Mouse (Mus musculus) neutrophil, adult 5-6 weeks (primary cell): ENCODE measurements around the gene Actn4. TPM values are rescaled to one million over a fixed set of nuclear protein-coding genes. Genes with fewer than 3 reads are reported as not detected.

Experiments used
- ATAC-seq: fragments of 151-379, 151-347 bp; 2 replicates; pipeline ENCODE4 v1.8.0; 2017; ENCODE audit warnings: mild to moderate bottlenecking, moderate TSS enrichment; ENCODE audit not compliant: insufficient number of reproducible peaks, poor library complexity, low FRiP score, severe bottlenecking; ENCODE audit errors: extremely low read depth
- total RNA-seq: library from RNA; stranded (forward); fragments of 200-1000 nt; gene quantifications from 2 replicates; pipeline ENCODE4 v1.2.3, GENCODE M21; 2017

The Actn4 gene
- total RNA-seq, 1 experiment from 2014 or later = 36.4 TPM

DNA sequence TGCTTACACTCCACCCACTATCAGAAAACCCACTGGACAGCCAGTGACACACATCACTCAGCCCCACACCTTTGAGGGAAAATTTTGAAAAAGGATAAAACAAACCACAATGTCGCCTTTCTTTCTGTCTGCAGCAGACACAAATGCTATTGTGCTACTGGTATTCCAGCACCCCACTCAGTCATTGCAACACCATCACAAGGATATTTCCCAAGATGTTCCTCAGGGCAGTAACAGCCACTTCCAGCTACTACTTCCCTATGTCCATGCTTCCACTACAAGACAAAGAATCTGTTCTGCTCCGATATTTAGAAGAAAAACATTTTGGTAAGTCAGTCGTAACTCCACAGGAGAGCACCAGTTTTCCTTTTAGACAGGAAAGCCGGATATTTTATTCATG, 7.4 kb downstream of the Actn4 start:
- ATAC-seq = no peak

DNA sequence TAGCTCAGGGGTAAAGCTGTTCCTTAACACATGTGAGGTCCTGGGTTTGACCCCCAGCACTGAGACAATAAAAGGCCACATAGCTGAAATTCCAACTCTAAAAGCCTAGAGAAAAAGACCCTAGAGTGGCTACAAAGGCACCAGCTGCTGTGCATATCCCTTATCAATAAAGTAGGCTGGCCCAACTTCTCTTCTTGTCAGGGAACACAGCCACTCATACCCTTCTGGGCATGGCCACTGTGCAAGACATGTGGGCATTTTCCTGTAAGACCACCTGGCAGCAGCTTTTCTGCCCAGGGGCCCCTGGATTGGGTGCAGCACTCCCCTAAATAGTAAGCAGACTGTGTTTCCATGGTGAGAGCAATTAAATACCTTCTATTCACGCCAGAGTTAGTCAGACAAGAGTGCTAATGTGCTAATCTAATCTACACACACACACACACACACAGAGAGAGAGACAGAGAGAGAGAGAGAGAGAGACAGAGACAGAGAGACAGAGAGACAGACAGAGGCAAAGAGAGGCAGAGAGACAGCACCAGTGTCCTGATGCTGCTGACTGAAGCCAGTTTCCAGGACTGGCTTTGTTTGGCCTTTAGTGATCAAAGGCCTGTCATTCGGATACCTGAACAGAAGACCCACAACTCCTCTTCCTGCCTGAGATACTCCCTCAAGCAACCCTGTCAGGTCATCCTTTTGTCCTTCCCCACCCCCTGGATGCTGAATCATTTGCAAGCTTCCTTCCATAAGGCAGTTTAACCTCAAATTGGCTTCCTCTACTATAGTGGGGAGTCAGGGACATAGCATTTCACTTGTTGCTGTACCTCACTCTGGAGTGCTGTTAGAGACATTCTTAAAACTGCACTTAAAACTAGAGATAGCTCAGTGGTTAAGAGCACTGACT, 8.4 kb downstream of the Actn4 start:
- ATAC-seq = no peak

DNA sequence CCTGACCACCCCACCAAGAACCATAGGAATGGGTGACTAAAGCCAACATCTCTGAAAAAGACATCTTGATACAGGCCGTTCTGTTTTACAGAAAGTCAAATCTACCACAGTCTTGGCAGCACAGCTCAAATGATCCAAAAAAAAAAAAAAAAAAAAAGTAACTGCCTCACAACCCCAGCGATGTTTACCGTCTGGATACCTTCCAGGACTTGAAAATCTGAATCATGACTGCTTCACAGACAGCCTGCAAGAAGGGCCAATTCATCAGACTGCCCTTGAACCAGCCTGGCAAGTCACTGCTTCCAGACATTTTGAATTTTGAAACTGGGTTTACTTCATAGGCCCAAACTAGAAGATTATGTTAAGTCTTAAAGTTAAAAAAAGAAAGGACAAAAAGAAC, 9.4 kb downstream of the Actn4 start:
- no peak for ATAC-seq

DNA sequence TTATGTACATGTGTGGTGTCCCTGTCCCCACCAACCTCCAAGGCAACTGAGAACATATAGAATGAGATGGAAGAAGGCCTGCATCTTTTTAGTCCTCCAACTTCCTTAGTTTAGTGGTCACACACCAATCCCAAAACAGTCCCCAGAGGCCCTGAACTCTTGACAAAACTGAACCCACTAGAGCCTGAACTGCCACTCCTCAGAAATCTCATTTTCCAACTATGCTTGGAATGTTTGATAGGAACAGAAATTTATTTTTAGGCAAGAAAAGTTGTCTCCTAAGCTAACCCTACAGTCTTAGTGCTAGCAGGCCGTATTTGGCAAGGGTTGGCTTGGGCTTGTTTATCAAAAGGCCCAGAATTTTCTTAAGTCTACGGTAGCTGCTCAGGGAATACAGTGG, 10.4 kb downstream of the Actn4 start:
- ATAC-seq = no peak

DNA sequence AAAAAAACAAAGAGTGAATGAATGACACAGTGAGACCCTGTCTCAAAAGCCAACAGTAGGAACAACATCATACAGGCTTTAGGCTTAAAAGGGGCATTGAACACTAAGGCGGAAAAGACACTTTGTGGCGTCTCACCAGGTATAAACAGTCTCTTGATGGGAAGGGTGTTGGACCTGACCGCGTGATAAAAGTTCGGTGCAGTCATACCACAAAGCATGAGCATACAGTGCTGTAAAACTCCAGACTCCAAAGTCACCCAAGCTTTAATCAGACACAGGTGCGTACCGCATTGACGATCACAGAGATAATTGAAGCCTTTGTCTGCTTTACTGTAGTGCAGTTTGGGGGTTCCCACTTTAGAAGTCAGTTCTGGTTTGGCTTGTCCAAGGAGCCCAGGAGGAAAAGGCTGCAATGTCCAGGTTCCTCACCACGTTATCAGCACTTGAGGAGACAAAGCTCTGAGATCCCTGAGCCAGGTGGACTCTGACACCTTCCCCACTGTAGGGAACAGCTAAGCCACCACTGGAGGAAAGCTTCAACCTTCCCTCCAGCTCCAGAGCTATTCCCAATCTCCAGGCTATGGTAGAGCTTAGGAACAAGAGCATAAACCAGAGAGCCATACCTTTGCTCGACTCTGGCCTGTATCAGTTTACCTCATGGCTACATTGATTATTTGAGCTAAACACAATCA, 11.6 kb downstream of the Actn4 start:
- no peak for ATAC-seq

DNA sequence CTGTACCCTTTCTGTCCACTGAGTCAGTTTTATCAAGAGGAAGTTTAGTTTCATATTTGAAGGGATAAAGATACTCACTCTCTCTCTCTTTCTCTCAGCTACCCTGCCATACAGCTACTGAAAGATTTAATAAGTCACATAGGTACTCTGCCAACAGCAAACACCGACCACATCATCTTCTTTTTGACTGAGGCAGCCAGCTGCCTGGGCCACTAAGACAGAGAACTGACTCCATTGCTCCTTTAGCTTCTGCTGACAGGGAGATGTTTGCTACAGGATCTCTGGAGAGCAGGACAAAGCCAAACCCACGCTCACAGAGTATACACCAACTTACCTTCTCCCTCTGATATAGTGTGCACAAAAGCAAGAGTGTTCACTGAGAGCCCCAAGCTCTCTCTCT, 12.8 kb downstream of the Actn4 start:
- ATAC-seq = no peak

DNA sequence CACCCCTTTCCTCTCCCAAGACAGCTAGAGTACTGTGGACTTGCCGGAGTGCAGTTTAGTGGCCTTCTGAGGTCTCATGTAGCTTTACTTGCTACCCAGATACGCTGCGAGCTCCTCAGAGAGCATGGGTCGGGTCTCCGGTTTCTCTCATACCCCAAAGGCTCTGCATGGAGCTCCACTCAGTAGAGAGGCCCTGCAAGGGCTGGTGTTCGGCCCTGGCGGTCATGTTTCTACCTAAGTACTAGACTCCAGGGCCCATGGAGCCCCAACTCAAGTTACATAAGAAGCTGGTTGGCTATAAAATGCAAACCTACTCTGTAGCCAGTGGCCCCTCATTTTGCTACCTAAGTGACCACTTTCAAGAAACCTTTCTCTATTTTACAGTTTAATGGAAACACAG, 13.4 kb downstream of the Actn4 start:
- no peak for ATAC-seq

DNA sequence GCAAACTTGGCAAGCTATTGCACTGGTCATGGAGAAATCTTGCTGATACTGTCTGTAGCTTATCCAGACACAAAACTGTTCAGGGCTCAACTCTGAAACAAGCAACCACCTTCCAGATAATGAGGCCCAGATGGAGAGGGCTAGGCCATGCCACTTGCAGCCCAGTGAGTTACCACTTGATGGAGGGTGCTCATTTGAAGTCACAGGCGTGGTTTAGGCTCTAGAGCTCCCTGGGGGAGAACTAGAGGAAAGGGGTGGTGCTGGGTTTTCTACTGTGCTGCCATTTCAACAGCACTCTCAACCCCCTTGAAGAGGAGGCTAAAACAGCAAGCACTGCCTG, 15.9 kb downstream of the Actn4 start:
- no peak for ATAC-seq

DNA sequence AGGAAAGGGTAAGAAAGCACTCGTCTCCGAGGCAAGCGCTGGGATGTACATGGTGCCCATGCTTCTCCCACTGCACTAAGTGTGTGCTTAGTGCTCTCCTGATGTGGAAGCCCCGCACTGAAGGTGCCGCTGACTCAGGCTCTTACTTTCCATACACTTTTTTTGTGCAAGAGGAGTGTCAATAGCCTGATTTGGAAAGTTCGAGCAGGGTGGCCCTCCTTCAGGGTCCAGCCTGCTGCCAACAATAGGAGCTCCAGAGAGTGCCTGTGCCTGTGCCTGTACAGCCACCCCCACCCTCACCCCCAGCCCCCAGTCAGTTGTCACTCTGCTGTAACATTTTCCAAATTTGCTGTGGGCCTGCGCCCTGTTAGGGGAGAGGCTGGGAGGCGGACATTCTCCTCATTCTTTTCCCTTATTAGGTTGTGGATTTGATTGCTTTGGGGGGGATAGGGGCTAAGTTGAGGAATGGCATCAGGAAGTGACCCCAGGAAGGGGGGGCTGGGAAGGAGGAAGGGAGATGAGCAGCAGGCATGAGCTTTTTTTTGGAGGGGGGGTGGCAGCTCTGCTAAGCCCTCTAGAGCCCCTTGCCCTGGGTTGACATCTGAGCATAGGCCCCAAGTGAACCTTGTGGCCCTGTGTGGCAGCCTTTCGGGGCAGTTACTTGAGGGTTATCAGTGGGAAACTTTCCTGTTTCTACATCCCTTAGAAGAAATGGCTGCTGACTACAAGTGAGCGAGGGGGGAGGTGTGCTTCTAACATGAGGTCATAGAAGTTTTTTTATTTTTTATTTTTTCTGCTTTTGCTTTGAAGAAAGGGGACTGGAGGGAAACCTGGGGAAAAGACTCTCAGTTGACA, 16.5 kb downstream of the Actn4 start:
- no peak for ATAC-seq

DNA sequence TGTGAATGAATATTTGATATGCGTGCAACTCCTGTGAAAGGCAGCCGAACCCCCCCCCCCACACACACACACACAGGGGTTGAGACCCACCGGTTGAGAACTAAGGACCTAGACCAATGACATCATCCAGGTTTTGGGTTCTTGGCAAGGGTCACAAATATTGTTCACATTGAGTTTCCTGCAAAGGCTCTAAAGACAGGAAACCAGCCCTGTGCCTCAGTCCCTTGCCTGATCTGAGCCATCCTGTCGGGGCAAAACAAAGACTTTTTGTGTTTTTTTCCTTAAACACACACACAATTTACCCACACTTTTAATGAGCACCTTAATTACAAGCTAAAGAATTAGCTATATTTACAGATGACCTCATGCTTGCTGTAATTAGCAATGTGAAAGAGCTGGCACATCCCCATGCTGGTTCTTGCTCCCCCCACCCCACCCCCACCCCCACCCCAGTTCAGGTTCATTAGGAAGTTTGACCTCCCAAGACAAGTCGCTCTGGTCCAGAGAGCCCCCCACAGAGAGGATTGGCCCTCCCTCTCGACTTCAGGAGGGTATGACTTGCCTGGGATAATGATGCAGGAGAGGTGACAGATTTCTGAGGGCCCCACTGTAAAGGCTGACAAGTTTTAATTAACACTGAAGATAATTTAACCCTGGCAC, 17.3 kb downstream of the Actn4 start:
- ATAC-seq = no peak

DNA sequence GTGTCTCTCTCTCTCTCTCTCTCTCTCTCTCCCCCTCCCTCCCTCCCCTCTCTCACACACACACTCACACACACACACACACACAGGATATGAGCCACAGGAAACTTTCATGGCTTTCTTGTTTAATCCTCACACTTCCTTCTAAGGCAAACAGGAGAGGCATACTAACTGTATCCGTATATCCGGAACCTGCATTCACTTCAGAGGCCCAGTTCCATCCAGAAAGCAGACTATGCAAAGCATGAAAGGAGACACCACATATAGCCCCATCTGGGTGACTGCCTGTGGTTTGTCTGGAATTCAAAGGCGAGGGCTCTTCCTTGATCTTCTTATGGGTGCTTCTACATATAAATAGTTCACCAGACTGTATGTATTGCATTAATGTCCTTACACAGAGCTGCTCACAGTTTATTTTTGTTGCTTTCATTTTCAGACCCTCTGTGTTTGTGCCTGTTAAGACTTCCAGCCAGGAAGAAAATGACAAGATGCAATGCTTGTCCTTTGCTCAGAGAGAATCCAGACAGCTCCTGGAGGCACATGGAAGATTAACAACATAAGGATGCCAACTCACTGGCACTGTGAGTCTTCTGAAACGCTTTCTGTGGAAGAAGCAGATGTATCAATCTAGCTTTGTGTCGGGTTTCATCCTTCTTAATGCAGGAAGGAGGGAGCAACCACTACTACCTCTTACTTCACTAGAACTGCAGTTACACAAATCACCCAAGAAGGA, 18.5 kb downstream of the Actn4 start:
- ATAC-seq = no peak

DNA sequence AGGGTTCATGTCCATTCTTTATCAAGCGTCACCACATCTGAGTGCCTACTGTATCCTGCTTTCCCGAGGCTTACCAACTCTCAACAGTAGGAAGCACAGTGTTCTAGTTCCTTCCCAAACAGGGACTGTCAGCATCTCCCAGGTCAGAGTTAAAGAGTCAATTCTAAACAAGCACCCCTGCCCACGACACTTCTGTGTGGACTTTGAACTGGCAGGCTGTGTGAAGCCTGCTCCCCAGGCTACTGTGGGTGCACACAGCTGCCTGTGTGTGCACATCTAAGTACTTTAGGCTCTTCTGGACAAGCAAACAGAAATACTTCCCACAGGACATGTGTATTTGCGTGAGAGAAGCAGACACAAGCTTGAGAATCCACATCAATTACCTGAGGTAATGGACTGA, 20.6 kb downstream of the Actn4 start:
- ATAC-seq = no peak

DNA sequence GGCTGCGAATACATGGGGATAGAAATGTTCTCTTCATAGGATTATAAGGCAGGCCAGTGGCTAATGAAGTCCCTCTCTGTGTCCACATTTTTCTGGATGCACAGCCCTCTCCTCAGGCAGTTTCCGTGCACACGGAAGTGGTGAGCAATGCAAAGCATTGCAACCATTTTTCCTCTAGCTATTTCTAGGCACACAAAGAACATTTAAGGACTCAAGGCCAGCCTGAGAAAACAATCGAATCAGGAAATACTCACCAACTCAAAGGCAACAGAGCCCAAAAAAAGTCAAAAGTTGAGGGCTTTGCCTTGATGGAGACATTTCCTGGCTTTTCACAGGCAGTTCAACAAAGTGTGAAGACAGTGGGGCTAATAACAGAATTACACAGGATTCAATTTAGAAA, 21.0 kb downstream of the Actn4 start:
- no peak for ATAC-seq

DNA sequence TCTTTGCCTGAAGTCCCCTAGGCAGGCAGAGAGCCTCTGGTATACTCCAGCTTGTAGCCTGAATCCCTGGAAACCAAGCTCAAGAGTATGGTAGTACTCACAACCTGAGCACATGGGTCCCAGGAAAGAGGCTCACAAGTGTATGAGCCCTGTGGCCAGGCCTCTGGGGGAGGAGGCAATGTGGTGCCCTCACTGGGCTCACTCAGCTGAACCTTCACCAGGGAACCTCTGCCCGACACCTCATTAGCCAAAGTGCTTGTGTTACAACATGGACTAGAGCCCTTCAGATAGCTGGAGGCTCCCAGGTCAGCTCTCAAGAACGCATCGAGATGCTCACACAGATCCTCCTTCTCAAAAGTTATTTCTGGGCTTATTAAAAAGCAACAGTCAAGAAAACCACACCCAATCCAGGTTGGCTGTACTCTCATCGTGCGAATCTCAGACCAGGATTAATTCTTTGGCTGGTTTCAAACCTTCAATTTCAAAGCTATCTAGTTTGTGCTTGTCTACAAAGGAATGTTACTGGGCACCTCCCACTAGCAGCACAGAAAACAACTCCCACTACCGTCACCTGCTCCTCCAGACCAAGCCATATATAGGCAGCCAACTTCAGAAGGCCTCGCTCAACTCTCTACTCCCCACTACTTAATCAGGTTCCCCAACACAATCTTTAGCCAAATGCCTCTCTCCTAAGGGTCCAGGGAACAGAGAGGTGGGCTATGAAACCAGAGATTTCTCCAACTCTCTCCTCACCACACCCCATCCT, 22.5 kb downstream of the Actn4 start:
- no peak for ATAC-seq

DNA sequence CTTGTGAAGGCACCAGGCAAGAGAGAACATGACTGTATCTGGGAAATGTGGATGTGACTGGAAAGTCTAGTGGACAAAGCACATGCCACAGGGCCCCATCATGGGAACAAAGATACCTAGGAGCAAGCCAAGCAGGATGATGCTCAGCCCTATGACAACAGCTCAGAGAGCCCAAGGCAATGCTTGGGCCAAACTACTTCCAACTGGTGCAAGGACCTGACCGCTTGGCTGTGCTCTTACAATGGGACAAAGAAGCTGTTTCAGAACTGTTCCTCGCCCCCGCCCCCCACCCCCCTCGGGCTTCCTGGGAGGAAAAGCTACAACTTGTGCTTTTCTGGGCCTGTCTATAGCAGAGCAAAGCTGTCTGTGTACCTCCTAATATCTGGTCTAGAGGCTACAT, 23.5 kb downstream of the Actn4 start:
- ATAC-seq = no peak

DNA sequence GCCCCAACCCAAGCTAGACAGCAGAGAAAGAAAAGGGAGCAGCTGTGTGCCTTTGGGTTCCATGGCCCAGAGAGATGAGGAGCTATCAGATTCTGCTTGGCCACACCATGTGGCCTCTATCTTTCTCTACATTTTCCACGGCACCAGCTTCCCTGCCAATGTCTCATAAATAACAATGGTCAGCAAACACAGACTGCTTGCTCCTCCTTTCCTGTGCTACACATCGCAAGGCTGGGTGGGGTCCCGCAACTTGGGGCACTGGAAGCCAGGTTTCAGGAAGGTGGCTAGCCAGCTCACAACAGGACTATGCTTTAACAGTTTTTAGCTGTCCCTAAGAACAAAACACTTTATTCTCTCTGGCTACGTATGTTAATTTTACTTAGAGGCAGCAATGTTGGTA, 25.4 kb downstream of the Actn4 start:
- no peak for ATAC-seq

DNA sequence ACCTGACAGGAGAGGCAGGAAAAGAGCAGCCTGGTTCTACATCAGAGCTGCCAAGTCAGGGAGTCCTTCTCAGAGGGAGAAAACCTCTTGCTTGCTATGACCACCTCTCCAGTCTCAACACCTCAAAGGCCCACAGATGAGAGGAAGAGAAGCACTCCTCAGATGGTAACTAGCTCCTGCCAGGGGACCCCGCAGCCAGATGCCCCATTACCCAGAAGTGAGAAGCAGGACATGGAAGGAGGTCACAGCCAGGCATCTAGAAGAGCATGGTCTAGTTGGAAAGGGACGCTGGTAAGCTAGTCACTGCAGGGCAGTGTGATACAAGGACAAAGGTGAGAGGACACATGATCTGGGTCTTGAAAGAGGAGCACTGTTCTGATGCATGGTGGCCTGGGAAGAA, 28.3 kb downstream of the Actn4 start:
- ATAC-seq = no peak
